Mouse (Mus musculus) retina, adult 2 months (tissue): ENCODE measurements around the gene Sorl1.

Experiments used
- DNase-seq: peaks from one replicate; pipeline ENCODE4 v3.0.0-alpha.2; 2012; ENCODE audit warnings: low read depth, low spot score

Sorl1 gene

GRCm38 (mm10) chr9:42054339-42055272, 69.5 kb downstream of the Sorl1 start:
- no peak for DNase-seq

DNA sequence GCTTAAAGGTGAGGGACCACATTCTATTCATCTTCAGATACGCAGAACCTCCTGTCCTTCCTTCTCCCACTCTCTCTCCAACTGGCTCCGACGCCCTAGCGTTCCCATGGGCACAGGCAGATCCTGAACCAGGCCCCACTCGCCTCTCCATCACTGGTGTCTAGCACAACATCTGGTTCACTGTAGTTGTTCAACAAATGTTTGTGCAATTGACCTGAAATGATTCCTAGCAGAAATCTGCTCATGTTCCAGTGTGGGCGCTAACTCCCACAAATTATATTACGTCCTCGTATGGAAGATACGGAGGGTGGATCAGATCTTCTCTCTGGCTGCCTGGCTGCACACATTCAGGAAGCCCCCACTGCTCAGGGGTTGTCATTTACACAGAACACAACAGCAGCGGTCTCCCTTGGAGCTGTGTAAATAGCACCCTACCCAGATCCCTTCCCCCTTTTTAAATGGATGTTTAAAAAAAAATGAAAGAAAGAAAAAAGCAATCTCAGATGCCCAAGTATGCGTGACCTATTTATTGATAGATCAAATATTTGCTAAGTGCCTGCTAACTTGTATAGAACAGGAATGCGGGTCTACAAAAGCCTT, 70.4 kb downstream of the Sorl1 start:
- no peak for DNase-seq

GRCm38 (mm10) chr9:42052713-42053356, 71.3 kb downstream of the Sorl1 start:
- DNase-seq, result no peak

GRCm38 (mm10) chr9:42048542-42048941, 75.6 kb downstream of the Sorl1 start:
- no peak for DNase-seq

GRCm38 (mm10) chr9:42047786-42048185, 76.3 kb downstream of the Sorl1 start:
- no peak for DNase-seq

- no peak for DNase-seq
These were observed 77.8 kb downstream of the Sorl1 start for GRCm38 (mm10) chr9:42046248-42046647.

- DNase-seq, result no peak
These were observed 79.4 kb downstream of the Sorl1 start for GRCm38 (mm10) chr9:42044651-42045050.

- no peak for DNase-seq
These were observed 80.2 kb downstream of the Sorl1 start for GRCm38 (mm10) chr9:42043934-42044333.

- no peak for DNase-seq
These were observed 84.8 kb downstream of the Sorl1 start for GRCm38 (mm10) chr9:42039000-42039992.

DNA sequence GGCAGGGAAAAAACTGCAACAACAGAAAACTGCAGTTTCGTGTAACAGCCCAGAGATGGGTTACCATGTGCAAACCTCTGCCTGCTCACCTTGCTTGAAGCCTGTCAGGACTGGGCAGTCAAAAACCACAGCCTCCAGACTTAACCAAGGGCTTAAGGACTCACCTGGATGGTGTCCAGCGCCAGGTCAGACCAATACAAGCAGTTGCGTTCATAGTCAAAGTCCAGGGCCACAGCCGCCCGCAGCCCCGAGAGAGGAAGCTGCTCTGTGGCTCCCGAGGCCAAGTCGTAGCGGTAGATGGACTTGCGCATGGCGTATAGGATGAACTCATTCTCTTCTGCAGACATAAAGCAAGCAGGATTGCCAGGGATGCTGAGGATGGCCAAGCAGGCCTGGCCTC, 87.2 kb downstream of the Sorl1 start:
- no peak for DNase-seq

DNA sequence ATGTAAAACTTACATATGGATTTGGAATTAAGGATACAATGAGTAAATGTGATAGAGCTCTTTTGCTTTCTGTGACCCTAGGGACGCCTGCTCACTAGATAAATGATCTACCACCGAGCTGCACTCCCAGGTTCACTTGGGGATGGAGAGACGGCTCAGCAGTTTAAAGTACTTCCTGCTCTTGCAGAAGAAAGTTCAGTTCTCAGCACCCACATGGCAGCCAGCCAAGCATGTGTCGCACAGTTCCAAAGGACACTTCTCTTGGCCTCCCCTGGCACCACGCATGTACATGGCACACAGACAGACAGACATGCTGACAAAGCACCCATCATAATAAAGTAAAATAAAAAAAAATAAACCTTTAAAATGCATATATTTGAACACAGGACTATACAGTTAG, 88.1 kb downstream of the Sorl1 start:
- DNase-seq, result no peak

GRCm38 (mm10) chr9:42035213-42035765, 88.8 kb downstream of the Sorl1 start:
- DNase-seq, result no peak

GRCm38 (mm10) chr9:42034116-42034520, 90.0 kb downstream of the Sorl1 start:
- no peak for DNase-seq

DNA sequence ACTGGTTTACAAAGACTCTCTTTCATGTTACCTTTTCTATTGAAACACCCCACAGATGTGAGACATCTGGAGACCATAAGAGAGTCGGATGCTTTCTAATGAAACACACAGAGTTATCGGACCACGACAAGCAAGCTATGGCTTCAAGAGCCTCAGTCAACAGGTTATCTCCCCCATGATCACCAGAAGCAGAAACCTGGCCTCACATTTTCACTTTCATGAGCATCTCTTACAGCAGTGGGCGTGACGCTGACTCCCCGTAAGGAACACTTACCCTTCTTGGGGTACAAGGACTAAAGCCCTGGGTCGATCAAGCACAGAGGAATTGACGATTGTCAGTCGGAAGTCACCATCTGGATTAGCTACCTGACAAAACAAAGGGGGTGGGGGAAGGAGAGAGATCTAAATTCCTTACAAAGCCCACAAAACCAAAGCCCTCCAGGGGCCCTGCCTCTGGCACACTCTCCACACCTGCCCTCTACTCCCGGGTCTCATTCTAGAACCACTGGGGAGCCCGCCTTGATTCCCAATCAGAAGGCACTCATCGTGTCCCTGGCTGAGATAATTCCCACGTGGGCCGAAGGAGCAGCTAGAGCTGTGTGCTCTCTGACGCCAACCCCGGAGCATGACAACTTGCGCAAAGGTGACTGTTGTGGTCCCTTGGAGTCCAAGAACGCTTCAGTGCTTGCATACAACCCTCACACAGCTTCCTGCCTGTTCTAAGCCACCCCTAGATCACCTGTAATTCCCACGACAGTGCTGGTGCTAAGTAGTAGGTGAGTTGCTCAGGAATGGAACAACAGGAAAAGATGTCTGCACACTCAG, 90.6 kb downstream of the Sorl1 start:
- no peak for DNase-seq

DNA sequence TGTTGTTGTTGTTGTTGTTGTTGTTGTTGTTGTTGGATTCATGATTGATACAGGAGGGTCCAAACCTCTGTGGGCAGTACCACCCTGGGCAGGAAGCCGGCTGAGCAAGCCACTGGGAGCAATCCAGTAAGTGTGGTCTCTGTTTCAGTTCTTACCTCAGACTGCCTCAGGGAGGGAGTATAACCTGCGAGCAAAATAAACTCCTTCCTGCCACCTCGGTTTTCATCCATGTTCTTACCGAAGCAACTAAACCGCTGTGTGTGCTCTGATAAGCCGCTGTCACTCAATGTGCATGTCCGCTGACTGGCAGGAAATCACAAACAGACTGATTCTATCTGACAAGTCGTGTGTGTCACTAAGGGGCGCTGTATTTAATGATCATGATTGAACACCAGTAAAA, 91.7 kb downstream of the Sorl1 start:
- DNase-seq, result no peak

DNA sequence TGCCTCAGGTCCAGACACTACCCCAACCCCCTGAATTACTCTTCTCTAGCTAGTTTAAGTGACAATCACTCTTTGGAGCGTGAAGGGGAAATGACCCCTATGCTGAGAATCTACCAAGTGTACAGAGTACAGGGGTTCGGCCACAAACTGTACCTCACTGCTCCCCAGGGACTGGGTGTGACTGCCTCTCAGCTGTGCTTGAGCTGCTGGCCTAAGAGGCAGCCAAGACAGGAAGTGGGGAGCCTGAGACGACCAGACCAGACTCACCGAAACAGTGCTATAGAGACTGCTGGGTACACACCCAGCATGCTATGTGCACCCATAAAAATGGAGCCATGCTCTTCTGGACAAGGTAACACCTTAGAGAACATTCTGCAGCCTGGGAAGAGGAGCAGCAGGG, 95.3 kb downstream of the Sorl1 start:
- DNase-seq, result no peak

GRCm38 (mm10) chr9:42024257-42024656, 99.8 kb downstream of the Sorl1 start:
- no peak for DNase-seq

DNA sequence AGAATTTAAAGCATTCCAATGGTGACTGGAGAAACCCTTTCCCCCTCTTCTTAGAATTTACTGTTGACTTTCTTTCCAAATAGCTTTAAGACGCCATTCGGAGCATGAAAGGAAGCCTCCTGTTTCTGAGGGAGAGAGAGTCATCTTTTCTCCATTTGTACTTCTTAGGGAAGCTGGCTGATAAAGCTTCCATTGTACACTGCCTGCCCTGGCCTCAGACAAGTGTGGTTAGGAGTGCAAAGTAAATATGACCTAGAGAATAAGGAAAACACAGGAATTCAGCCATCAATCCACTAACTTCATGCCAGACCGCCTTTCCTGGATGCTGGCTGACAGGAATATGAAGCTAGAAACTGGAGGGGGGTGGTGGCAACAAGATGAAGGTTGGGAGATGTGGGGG, 100.7 kb downstream of the Sorl1 start:
- no peak for DNase-seq

- DNase-seq, result no peak
These were observed 101.8 kb downstream of the Sorl1 start for GRCm38 (mm10) chr9:42022318-42022717.
